Mouse (Mus musculus) heart, adult 8-10 months (tissue): ENCODE results near the gene Il1rap. TPM values are rescaled to one million over a fixed set of nuclear protein-coding genes. Genes with fewer than 3 reads are reported as not detected.

Experiments
- DNase-seq: peaks from one replicate; pipeline ENCODE4 v3.0.0; 2022; ENCODE audit warnings: low spot score
- total RNA-seq, 4 experiments: library from RNA; stranded (reverse); gene quantifications; 2 replicates each; pipeline ENCODE4 v1.2.4; 2022

Il1rap gene
- total RNA-seq, 4 experiments from 2014 or later = 2.4 to 4.3 (median 3.3) TPM

DNA sequence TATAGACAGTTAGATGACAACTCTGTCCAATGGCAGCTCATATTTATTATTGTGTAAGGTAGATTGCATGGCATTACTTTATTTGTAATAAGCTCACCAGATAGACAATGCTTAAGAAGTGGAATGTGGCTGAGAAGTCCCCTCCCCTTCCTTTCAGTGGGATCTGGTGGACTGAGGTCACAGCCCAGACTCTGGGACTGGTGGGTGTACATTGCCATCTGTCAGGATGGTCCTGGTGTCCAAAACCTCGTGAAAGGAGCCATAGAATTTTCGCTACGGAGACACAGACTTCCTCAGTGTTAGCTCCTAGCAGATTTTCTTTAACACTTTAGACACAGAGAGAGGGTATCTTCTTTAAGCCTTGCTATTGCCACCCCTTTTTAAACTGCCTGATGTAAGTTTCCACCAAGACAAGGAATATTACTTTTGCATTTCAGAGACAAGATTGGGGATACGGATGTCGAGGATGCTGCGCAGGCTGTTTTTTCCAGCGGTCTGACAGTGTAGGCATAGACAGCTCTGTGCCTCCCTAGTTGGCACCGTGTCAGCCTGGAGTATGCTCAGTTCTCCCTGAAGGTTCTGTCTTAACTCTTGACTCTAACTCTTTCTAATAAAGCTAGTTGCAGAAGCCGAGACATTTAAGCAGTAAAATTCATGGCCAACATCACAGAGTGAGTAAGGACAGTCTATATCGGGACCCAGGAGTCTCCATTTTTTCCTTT is 31.2 kb downstream of the Il1rap start:
- no peak for DNase-seq

DNA sequence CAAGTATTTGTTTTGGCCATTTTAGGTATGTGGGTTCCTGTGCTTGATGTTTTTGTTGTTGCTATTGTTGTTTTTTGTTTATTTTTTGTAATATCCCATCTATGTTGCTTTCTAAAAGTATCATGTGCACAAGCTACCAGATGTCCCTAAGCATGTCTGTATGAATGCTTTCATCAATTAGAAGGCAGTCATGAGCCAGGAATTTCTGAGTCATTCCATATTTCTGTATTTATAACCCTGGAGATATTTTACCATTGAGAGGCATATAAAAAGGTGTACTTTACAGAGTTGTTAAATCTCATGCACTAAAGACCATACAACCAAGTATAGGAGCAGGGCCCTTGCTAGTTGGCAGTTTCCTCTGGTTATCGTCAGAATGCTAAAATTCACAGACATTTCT is 41.6 kb downstream of the Il1rap start:
- DNase-seq = no peak

DNA sequence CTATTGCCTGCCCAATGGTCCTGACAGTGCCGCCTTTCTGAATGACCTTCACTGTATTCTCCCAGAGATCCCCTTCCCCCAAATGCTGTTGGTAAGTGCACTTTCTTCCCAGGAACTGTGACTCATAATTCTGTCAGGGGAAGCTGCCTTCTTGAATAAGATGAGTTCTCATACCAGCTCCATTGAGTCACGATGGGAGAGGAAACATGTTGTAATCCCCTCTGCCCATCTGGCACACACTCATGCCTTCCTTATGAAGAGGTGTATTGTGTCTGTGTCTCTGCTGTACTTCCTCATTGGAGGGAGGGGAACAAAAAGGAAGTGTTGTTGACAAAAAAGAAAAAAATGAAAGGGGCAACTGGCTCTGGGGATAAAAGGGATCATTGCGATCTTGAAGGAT is 44.6 kb downstream of the Il1rap start:
- DNase-seq = no peak

DNA sequence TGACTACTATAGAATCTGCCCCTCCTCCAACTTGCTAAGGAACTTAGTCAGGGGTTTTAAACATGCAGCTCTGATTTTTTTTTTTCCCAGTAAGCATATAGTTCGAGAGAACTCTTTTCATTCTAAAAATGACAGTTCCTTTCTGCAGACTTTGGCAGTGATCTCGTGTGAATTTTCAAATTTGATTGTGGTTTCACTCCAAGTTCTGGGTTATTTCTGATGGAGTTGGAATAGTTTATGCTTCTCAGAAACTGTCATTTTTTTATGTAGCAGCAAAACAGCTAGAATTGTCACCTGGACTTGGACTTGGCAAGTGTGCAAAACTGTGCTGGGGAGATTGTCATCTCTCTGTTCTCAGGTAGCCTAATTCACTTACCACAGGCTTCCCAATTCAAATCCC is 53.3 kb downstream of the Il1rap start:
- no peak for DNase-seq

DNA sequence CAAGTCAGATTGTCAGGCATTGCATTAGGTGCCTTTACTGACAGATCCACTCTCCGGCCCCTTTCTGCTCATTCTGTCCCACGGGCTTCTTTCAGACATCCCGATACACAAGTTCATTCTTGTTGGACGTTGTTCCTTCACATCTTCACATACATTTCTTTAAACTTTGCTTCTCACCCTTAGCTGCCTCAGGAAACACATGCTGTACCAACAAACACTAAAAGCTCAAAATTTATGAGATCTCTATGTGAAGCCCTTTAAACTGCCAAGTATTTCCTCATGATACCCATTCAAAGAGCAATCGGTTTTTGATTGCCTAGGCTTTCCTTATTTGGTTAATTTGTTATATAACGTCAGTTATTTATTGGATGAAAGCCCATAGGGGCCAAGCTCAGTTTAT is 61.6 kb downstream of the Il1rap start:
- no peak for DNase-seq

DNA sequence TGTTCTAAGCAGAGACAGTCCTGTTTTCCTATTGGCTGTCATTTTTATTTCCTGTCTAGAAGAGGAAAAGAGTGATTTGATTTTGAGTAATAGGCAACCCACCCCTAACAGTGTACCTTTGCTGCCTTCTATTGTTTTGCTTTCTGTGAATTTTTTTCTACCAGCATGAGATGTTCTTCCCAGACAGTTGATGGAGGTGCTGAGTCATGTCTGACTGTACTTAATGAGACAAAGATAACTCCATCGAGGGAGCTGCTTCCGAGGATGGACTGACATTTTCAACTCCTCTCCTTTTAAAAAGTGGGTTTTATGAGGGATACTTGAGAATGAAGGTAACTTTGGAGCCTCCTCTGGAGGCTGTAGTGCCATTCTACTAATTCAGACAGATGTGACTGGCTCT is 64.6 kb downstream of the Il1rap start:
- no peak for DNase-seq

DNA sequence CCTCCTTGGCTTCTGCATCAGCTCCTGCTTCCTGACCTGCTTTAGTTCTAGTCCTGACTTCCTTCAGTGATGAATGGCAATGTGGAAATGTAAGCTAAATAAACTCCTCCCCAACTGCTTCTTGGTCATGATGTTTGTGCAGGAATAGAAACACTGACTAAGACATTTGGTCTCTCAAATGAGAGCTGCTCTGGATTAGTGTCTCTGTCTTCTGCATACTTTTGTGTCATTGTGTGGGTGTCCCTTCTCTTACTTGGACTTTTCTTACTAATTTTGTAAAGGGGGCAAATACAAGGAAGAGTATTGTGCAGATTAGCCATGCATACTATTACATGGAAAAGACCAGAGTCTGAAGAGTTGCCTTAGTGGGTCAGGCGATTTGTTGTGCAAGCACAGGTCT is 65.5 kb downstream of the Il1rap start:
- DNase-seq = no peak

DNA sequence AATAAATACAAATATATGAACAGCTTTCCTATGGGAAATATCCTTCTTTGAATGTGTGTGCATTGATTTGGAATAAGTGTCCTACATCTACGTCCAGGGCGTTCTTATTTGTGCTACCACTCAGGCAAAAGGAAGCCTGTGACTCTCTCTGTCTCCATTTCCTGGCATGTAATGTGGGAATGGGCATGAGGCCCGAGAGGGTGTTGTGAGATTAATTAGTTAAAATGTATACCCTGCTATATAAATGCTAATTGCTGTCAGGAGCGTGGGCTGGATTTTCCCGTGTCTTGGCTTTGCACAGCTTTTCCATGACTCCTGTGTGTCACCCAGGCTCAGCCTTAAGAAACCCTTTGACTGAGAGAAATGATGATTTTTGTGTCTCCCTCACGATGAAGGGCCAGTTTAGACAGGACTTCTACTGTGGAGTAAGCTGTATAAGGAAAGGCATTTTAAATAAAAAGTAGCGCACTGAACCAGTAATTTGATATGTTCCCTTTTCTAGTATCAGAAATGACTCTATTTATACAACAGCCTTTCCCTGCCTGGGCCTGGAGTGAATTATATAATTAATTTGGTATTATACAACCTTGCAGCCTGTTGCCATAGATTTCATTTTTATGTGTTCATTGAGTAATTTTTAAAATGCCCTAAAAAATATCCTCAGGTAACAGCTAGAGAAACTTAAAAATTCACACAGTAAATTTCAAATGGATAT is 81.4 kb downstream of the Il1rap start:
- no peak for DNase-seq

DNA sequence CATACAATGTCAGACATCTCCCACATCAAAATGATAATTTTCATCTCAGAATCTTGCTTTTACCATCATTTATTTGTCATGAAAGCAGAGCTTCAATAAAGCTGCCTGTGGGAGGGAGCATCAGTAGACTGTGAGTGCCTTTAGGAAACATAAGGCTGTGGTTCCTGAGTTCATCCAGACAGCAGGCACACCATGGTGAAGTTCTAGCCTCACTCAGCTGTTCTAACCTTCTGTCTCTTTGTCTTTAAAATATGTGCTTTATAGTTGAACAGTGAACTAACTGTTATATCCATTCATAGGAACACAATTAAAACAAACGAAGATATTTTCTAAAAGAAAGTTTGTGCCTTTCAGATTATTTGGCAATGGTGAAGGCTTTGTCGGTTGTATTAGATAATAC is 84.9 kb downstream of the Il1rap start:
- DNase-seq = no peak

DNA sequence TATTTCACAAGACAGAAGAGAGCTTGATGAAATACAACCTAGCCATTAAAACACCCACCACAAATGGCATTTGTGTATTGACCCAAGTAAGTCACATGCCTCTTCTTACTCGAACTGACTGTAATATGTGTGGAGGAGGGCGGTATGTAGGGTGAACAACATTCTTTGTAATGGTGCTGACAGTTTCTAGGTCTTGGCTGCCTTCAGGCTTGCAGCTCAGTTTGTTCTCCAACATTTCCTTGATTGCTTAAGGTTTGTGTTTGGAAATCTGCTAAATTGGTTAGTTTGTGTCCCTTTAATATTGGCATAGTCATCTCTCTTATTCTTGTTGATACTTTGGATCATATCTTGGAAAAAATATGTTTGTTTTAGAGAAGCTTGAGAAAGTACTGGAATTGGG is 87.6 kb downstream of the Il1rap start:
- peak; percentile 2 for DNase-seq

DNA sequence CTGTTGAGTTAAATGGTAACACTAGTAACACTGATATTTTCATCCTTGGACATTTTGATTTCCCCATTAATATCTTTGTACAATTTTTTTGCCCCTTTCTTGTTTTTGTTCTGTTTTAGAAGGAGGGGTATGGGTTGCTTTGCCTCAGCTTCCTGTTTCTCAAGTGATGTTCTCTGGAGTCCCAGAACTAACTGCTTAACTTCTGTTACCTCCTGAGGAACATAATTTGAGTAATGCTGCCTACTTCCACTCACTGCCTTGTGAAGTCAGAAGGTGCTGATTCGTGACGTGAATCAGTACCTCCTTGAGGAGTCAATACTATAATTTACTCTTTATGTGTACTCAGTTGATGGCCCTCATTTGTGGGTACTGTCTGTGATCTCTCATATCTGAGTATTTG is 98.9 kb downstream of the Il1rap start:
- DNase-seq = no peak

DNA sequence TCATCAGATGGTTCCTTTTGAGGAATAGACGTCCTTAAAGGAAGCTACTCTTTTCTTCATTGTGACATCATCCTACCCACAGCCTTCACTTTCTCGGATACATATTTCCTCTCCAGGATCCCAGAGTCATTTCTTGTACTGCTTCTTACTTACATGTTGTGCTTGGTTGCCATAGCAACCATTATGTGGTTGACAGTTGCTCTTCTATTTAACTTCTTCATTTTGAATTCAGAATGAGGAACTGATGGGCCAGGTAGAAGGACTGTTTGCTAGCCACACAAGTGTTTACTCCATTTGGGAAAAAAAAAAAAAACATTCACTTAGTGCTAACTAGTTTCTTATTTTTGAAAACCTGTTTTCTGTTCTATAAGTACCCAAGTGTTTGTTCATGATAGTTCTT is 108.3 kb downstream of the Il1rap start:
- DNase-seq = peak; percentile 1

DNA sequence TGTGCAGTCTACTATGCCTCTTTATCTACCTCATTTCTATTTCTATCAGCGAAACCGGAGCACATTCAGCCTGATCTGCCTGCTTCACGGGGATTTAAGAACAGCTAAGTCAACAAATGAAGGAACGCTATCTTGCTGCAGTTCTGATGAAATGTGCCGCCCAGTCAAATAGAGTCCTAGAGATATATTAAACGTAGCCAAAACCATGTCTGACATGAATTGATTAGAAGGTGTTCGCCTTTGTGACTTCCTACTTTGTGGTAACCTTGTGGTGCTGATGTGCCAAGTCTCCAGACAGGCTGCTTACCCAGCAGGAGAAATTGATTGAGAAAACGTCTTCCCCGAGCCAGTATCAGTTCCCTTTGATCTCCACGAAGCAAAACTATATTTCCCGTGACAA is 109.8 kb downstream of the Il1rap start:
- no peak for DNase-seq

DNA sequence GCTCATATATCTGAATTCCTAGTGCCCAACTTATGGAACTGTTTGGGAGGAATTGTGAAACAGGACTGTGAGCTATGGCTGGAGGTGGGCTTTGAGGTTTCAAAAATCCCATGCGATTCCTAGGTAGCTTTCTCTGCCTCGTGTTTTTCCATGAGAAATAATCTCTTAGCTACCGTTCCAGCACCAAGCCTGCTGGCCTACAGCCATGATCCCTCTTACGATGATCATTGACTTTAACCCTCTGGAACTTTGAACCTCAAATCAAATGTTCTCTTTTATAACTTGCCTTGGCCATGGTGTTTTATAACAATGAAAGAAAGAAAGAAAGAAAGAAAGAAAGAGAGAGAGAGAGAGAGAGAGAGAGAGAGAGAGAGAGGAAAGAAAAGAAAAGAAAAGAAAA is 116.6 kb downstream of the Il1rap start:
- DNase-seq = no peak

DNA sequence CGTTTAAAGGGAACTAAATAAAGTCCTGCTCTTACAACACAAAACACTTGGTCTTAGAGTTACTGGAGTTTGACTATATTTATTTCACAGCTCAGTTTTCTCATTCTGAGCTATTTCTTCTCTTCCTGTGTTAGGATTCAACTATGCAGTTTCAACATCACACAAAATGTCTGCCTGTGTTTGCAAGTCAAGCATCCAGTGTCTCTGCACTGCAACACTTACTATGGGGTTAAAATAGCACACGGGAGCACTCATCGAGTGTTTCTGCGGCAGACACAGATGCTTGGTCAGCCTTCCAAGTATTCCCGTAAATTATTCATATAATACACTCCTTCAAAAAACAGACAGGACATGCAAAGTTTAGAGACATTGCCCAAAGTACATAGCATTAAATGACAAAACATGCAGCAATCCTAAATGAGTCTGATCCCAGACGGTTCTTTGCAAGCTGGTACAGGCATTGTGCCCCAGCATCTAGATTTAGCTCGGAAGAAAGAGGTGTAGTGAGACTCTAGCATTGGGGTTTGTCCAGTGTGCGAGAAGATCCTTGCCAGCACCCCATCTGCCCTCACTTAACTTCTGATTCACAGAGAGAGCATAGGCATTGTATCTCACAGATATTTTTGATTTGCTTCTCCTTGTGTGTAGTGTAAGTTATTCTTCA is 119.1 kb downstream of the Il1rap start:
- DNase-seq = no peak

DNA sequence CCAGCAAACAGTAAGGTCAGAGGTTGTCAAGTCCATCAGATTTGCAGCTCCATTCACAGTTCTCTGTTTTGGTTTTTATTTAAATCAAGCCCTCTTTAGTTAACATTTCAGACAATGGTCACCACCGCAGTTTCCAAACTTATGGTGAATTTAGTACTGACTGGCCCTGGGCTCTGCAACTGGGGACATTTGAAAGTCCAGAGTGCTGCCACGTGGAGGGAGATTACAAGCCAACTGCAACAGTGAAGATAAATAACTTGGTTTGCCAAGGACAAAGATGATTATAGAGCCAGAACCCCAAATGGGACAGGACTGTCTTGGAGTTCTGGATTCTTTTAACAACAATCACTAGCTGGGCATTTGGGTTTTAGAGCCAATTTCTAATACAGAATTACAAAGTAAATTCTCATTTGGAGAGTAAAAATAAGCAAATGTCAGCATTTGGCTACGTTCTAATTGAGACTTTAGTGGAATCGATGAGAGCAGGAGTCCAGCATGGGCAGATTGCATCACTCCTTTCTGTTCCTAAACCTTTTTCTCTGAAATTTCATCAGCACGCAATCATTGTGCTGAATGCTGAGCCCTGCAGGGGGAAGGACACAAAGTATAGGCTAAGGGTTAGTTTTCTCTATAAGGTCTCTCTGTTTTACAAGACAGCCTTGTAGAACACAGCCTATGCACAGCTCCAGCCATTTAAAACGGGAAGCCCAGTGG is 124.3 kb downstream of the Il1rap start:
- peak; percentile 19 for DNase-seq

DNA sequence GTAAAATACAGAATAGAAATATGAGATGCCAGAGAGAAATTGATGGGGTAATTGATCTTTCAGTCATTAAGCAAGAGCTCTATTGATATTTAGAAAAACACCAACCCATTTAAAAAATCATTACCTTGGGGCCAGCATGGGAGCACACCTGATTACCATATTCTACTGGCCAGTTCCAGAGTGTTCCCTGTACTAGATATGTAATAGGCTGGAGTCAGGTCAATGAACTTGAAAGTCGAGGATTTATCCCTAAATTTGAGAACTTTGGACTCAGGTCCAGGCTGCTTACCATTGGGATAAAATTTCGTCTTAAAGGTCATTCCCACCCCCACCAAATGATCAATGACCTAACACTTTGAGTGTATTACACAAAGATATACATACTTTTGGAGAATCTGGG is 125.0 kb downstream of the Il1rap start:
- DNase-seq = no peak

DNA sequence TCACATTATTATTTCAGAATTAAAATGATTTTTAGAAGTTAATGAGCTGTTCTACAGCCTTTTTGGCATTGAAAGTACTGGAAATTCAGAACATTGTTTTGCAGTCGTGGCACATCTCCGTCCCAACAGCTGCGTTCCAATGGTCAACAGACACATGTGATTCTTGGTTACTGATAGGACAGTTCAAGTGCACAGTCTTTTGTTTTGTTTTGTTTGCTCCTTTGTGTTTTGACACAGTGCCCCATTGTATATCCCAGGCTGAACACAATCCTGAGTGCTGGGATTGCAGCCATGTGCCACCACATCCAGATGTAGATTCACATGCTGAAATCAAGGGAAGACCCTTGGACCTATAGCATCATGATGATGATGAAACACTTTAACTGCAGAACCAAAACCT is 129.4 kb downstream of the Il1rap start:
- no peak for DNase-seq

DNA sequence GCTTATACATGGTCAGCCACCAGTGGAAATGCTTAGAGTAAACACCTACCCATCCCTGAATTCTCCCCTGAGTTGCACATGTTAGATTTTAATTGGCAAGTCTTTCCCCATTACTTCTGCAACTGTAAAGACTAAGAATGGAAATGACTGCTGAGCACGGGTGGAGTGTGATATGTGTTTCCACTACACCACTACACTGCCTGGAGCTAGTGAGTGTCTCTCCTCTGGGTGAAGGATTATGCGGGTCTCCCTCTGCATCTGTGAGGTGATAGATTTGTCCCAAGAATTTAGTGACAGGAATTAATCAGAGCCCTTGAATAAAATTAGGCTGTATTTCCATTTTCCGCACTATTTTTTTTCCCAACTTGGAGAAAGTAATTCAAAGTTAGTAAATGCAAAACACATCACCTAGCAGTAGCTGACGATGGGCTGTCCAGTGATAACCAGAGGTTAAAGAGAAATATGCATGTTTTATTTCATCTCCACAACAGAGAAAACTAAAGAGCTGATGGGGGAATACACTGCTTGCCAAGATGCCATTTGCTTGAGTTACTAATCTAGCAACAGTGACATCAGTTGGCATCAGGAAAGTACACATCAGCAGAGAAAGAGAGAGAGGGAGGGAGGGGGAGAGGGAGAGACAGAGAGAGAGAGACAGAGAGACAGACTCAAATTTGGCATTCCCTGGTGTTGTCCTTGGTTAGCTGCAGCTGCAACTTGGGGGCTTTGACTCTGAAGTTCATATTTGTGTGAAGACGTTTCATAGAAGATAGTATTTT is 132.2 kb downstream of the Il1rap start:
- no peak for DNase-seq

DNA sequence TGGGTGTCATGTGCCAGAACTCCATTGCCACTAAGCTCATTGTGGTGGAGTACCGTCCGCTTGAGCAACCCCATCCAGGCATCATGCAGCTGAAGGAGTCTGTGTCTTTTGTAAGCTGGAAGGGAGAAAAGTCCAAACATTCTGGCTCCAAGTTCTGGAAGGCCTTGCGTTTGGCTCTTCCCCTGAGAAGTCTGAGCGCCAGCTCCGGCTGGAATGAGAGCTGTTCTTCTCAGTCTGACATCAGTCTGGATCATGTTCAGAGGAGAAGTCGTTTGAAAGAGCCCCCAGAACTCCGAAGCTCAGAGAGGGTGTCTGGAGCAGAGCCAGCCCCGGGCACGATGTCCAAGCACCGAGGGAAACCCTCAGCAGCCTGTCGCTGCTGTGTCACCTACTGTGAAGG is 141.0 kb downstream of the Il1rap start:
- peak; percentile 33 for DNase-seq

DNA sequence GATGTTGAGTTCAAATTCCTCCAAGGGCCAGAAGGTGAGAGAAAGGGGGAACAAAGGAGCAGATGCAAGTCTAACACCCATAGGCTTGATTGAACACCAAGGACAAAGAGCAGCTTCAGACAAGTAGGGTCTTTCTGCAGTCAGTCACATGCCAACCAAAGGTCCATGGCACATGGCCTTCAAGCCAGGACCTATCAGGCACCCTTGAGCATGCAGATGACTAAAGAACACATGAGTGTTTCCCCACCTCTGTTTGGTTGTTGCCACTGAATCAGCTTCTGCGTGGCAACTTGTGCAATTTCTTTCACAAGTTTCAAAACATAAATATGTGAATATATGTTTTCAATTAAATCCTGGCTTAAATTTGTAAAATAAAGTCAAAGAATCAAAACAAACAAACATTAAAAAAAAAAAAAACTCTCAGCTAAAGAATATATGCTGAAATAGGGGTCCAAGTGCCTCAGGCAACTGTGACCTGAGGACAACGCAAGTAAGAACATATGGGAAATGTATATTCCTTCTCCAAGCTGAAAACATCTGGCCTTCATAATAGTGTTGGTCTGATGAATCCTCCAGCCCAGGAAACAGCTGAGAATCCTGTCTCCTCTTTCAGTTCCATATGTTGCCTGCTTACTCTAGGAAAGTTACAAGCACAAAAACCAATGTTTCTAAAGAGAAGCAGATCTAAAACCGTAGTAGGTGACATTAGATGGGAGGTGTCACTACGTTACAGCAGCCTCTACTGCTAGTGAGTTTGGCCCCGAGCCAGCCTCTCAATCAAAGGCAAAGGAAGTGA is 142.6 kb downstream of the Il1rap start:
- no peak for DNase-seq
